14 mouse cellular contexts compared by ENCODE assay signal in genomic region chr19:14547871-14548270, GRCm38 (mm10).
"Had no signal": no experiment of that assay in that cellular context is flagged by ENCODE, and none has a peak within 500 bp of the region (broad histone marks: within the 10 kb centered on the region; RNA-seq: fewer than 3 reads in every experiment).

No protein-coding gene starts in this region.

- H3K9ac ChIP-seq: liver, embryonic 13.5 days; lung, embryonic 15.5 days; midbrain, embryonic 12.5 days; midbrain, embryonic 15.5 days; neural tube, embryonic 13.5 days had no signal

- H3K4me3 ChIP-seq: liver, embryonic 13.5 days; lung, embryonic 15.5 days; midbrain, embryonic 12.5 days; midbrain, embryonic 15.5 days; myocyte; neural tube, embryonic 13.5 days had no signal

- H3K36me3 ChIP-seq: liver, embryonic 13.5 days; lung, embryonic 15.5 days; midbrain, embryonic 12.5 days; midbrain, embryonic 15.5 days; neural tube, embryonic 13.5 days had no signal

- H3K4me1 ChIP-seq: liver, embryonic 13.5 days; lung, embryonic 15.5 days; midbrain, embryonic 15.5 days had no signal

- H3K27ac ChIP-seq: kidney, postnatal 0 days; liver, embryonic 13.5 days; lung, embryonic 15.5 days; macrophage; midbrain, embryonic 12.5 days; midbrain, embryonic 15.5 days; neural tube, embryonic 13.5 days had no signal

- H3K9me3 ChIP-seq: liver, embryonic 13.5 days; lung, embryonic 15.5 days; midbrain, embryonic 12.5 days; midbrain, embryonic 15.5 days; neural tube, embryonic 13.5 days had no signal

- H3K27me3 ChIP-seq: liver, embryonic 13.5 days; lung, embryonic 15.5 days; midbrain, embryonic 12.5 days; midbrain, embryonic 15.5 days; neural tube, embryonic 13.5 days had no signal

- DNase-seq: kidney, adult 2 months; kidney, postnatal 4 days; liver, embryonic 13.5 days; retina, postnatal 1 day; right cerebral cortex, postnatal 25 days; thymus, adult 18-20 months; thymus, postnatal 36 days had no signal

- ATAC-seq: midbrain, embryonic 15.5 days had no signal

- H3K4me2 ChIP-seq: liver, embryonic 13.5 days; lung, embryonic 15.5 days; midbrain, embryonic 12.5 days; midbrain, embryonic 15.5 days; neural tube, embryonic 13.5 days had no signal
